Mouse (Mus musculus) hindbrain, embryonic 12.5 days (tissue): Measurements from ENCODE around the gene Pcnx4. TPM values are rescaled to one million over a fixed set of nuclear protein-coding genes. Genes with fewer than 3 reads are reported as not detected.

Source experiments
- ATAC-seq: fragments of 200-750 bp; cut with Nextera tagmentation; 2 replicates; pipeline ENCODE4 v1.8.0; 2017; ENCODE audit warnings: moderate TSS enrichment; ENCODE audit not compliant: low FRiP score
- H3K27ac ChIP-seq: fragments of 300-500 bp; sonication (generic); 2 replicates; pipeline ENCODE4 v1.5.1; 2016; ENCODE audit warnings: mild to moderate bottlenecking
- H3K27me3 ChIP-seq: fragments of 300-500 bp; sonication (generic); 2 replicates; pipeline ENCODE4 v1.6.1; 2016; ENCODE audit warnings: mild to moderate bottlenecking
- H3K36me3 ChIP-seq: fragments of 300-500 bp; sonication (generic); 2 replicates; pipeline ENCODE4 v1.6.1; 2016; ENCODE audit warnings: mild to moderate bottlenecking
- H3K4me1 ChIP-seq: fragments of 300-500 bp; sonication (generic); 2 replicates; pipeline ENCODE4 v1.6.1; 2016
- H3K4me2 ChIP-seq: fragments of 300-500 bp; sonication (generic); replicated peaks from 2 replicates; pipeline ENCODE4 v1.6.1; 2016; ENCODE audit warnings: mild to moderate bottlenecking
- H3K4me3 ChIP-seq: fragments of 300-500 bp; sonication (generic); 2 replicates; pipeline ENCODE4 v1.5.1; 2016; ENCODE audit warnings: mild to moderate bottlenecking
- H3K9ac ChIP-seq: fragments of 300-500 bp; sonication (generic); 2 replicates; pipeline ENCODE4 v1.6.1; 2016; ENCODE audit warnings: mild to moderate bottlenecking, moderate library complexity
- H3K9me3 ChIP-seq: fragments of 300-500 bp; sonication (generic); replicated peaks from 2 replicates; pipeline ENCODE4 v1.6.1; 2016; ENCODE audit warnings: mild to moderate bottlenecking
- WGBS: fragments of 180-500 bp; shearing (Covaris S2); methylation state at CpG from one replicate; pipeline ENCODE4 v1.1.7; 2016; 5-methylcytosine and 5-hydroxymethylcytosine counted together
- polyA plus RNA-seq: library from polyadenylated mRNA; unstranded; fragments of >200 nt; fragmentation: Nextera tagmentation; extraction: Ambion mirVana; gene quantifications from 2 replicates; pipeline ENCODE4 v1.2.1, GENCODE M21; 2016

Pcnx4 gene
- polyA plus RNA-seq, result 18.0 and 18.4 TPM in 2 replicates

DNA sequence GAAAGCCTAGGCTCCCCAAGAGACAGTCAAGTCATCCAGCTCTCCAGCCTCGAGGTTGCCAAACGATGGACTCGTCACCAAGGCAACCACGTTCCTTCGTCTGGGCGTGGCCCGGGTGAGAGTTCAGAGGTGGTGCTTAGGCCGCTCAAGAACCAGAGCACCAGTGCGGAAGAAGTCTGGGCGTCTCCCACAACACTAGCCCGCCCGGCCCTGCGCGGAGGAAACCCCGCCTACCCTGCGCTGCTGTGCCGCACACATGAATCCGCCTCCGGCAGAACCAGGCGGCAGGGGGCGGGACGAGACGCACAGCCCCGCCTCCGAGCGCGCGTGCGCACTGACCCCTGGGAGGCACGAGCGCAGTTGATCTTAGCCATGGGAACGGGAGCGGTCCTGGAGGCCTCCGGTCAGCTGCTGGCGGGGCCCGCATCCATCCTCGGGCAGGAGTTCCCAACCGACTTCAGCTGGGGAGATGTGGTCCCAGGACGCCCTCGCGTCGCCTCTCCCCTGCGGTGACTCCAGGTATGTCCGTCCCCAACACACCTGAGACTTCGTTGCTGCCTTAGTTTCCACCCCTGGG, at the start of gene Pcnx4:
TSS of gene Pcnx4 (plus strand) at position 363 of the 577 bp plus-strand sequence.
- Histone ChIP-seq H3K4me1 (peaks cover 6% of the 10 kb centered on the region), H3K4me2 (peak within 1 kb of the TSS; percentile 54), H3K27ac (peak within 1 kb of the TSS; percentile 24; the same call in 1 of the 2 replicates), H3K9me3 (no peaks in the 10 kb centered on the region), H3K27me3 (no peaks in the 10 kb centered on the region), H3K9ac (peak within 1 kb of the TSS; percentile 66), H3K4me3 (peak within 1 kb of the TSS; percentile 59), H3K36me3 (no peaks in the 10 kb centered on the region)
- ATAC-seq, result peak; percentile 100
- under 1% methylated on average over 44 of the region's 45 CpGs for WGBS

DNA sequence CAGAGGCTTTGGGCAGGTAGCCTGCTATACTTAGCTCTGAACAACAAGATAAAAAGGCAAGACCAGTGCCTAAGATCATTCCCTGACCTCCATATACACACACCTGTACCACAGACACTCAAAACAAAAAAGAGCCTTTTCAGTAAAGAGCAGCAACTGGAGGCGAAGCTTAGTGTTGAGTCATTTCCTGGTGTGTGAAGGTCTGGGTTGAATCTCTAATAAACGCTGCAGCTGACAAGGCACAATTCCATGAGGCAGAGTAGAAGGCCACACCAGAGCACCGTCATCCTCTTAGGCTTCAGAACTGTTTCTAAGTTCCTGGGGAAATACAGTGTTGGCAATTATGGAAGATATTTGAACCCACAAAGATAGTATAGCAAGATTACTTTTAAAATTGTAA, 48.7 kb upstream of the Pcnx4 start:
- no peaks in the 10 kb centered on the region for H3K4me1 ChIP-seq
- 84% methylated on average over 3 of the region's 3 CpGs for WGBS
- ATAC-seq, result no peak
- H3K4me2 ChIP-seq, result no peak overlapping the region
- H3K4me3 ChIP-seq, result no peak overlapping the region
- no peaks in the 10 kb centered on the region for H3K9me3 ChIP-seq
- H3K27ac ChIP-seq, result no peak overlapping the region
- H3K27me3 ChIP-seq, result no peaks in the 10 kb centered on the region
- H3K36me3 ChIP-seq, result no peaks in the 10 kb centered on the region
- no peak overlapping the region for H3K9ac ChIP-seq

DNA sequence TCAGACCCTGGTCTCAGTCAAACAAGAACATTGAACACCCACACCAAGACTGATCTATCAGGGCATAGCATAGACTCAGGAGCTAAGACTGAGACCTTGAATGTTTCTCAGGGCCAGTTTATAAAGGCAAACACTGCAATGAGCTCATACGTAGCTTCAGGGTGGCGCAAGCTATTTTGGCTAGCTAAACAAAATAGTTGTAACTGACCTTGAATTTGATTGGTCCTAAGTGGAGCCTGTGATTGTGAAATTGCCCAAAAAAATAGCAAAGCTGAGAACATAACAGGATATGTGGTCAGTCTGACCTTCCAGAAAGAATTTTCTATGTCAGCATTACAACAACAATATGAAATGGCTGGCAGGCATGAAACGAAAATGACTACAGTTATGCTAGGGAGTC, 46.2 kb upstream of the Pcnx4 start:
- Histone ChIP-seq H3K9ac (no peak overlapping the region), H3K27ac (no peak overlapping the region), H3K4me1 (no peaks in the 10 kb centered on the region), H3K4me3 (no peak overlapping the region), H3K4me2 (no peak overlapping the region), H3K27me3 (no peaks in the 10 kb centered on the region), H3K36me3 (no peaks in the 10 kb centered on the region), H3K9me3 (no peaks in the 10 kb centered on the region)
- ATAC-seq, result no peak
- WGBS, result 91% methylated on average over 3 of the region's 3 CpGs

DNA sequence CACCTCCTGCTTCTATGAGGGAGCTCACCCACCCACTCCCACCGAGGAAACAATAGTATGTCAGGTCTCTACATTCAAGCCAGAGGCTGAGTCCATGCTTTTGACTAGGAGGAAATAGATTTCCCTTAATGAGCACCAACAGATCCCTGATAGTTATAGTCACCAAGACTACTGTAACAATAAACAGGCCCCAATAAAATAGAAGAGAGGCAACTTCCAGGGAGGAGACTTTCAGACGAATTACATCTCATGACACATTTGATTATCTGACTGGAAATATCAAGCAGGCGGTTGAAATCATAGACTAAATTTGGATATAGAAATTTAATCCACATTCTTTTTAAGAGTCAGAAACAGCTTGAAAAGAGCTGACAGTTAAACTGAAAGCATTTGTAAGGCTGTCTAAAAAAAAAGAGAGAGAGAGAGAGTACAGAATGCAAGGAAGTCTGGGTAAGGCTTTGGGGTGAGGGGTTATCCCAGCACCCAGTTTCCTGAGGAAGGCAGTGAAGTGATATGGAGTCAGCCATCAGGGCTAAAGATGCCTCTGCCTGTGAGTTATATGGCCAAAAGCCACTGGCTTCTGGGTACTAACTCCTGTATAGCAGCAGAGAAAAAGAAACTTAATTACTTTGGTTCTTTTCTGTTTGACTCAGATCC, 45.0 kb upstream of the Pcnx4 start:
- no peaks in the 10 kb centered on the region for H3K9me3 ChIP-seq
- H3K36me3 ChIP-seq, result no peaks in the 10 kb centered on the region
- H3K9ac ChIP-seq, result no peak overlapping the region
- WGBS, result 66% methylated on average over 3 of the region's 3 CpGs
- no peaks in the 10 kb centered on the region for H3K4me1 ChIP-seq
- no peak for ATAC-seq
- H3K4me3 ChIP-seq, result no peak overlapping the region
- H3K4me2 ChIP-seq, result no peak overlapping the region
- H3K27ac ChIP-seq, result no peak overlapping the region
- no peaks in the 10 kb centered on the region for H3K27me3 ChIP-seq

DNA sequence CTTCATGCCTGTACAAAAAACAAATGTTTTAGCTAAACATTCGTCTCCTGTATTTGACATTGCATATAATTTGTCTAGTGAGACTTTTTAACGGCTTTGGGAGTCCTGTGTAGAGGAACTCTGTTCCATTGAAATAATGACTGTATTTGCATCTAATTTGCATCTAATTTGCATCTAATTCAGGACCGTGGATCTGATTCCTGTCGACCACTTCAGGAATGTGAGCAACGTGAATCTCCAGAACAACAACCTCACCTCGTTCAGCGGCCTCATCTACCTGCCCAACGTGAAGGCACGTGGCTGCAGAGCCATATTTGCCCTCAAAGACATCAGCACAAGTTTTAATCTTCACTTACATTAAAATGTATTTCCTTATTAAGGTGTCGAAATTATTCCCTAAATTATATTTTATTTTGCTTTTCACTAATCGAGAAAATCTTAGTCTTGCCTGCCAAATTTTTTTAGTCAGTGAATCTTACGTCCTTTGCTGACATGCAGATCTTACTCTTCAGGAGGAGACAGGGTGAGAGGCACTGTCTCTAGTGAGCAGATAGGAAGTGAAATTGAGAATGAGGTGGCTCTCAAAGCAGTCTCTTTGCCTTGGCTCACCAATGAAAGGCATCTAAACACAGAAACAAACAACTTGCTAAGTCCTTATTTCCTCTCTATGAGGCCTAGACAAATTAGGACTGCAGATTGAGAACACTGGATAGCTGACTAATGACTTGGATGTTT, 39.1 kb upstream of the Pcnx4 start:
- H3K9me3 ChIP-seq, result no peaks in the 10 kb centered on the region
- no peak overlapping the region for H3K27ac ChIP-seq
- H3K4me2 ChIP-seq, result no peak overlapping the region
- no peaks in the 10 kb centered on the region for H3K27me3 ChIP-seq
- H3K4me3 ChIP-seq, result no peak overlapping the region
- H3K36me3 ChIP-seq, result no peaks in the 10 kb centered on the region
- H3K4me1 ChIP-seq, result no peaks in the 10 kb centered on the region
- WGBS, result 57% methylated on average over 12 of the region's 12 CpGs
- no peak overlapping the region for H3K9ac ChIP-seq
- no peak for ATAC-seq

DNA sequence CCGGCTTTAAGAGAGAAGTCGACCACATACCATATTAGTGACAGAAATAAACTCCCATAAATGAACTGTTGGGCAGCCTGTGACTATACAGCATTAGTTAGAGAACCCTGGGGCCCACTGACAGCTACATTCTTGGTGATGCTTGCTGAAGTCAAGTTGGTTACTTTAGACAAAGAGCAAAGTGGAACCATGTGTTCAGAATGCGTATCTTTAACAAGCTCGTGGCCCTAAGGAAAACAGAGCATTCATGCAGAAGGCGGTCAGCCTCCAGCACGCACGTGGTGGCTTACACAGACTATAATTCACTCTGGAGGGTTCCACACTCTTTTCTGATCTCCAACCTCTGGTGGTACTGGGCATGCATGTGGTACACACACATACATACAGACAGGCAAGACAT, 26.6 kb upstream of the Pcnx4 start:
- Histone ChIP-seq H3K9me3 (no peaks in the 10 kb centered on the region), H3K27ac (no peak overlapping the region), H3K4me2 (no peak overlapping the region), H3K9ac (no peak overlapping the region), H3K4me1 (no peaks in the 10 kb centered on the region), H3K27me3 (no peaks in the 10 kb centered on the region; the same call in 1 of the 2 replicates), H3K36me3 (no peaks in the 10 kb centered on the region), H3K4me3 (no peak overlapping the region)
- ATAC-seq, result no peak
- WGBS, result 60% methylated on average over 7 of the region's 7 CpGs

DNA sequence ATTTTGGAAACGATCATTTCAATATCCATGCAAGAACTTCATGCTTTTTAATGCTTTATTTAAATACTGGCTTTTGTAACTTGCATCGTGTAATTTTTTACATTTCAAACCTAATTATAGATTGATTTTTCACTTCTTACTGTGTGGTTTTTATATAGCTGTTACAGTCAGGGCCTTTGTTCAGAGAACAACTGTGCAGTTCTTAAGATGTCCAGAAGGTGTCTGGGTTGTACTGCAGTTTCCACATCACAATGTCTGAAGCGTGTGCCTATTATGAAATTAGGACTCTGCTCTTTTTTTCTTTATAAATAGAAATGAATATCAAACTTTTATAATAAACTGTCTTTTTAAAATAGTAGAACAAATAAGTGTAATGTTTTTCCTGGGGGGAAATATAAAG, 20.7 kb upstream of the Pcnx4 start:
- ATAC-seq, result no peak
- Histone ChIP-seq H3K27ac (no peak overlapping the region), H3K36me3 (no peaks in the 10 kb centered on the region), H3K9ac (no peak overlapping the region), H3K4me3 (no peak overlapping the region), H3K9me3 (no peaks in the 10 kb centered on the region), H3K27me3 (no peaks in the 10 kb centered on the region; the same call in 1 of the 2 replicates), H3K4me1 (no peaks in the 10 kb centered on the region), H3K4me2 (no peak overlapping the region)
- WGBS, result 69% methylated on average over 3 of the region's 3 CpGs

DNA sequence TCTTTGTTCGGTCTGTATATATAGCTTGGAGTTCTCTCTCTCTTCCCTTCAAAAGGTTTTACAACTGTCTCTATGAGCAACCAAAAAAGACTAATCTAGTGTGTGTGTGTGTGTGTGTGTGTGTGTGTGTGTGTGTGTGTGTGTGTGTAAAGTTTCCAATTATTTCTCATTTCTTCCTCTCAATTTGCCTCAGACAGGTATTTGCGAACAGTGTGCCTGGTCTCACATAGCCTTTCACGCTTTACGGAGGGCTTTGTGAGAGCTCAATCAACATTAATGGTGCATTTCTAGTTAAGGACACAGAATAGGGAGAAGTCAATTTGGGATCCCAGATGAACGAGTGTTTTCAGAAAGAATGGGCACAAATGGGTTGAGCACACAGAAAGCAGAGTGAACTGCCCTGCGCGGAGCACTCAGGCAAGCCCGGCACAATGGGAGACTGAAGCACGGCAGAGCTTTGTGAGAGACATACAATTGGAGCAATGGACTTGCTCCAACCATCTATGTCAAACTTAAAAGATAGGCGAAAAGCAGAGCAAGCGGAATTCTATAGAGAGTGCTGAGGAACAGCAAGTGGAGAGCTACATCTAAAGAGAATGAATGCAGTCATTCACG, 18.0 kb upstream of the Pcnx4 start:
- Histone ChIP-seq H3K4me1 (no peaks in the 10 kb centered on the region), H3K36me3 (no peaks in the 10 kb centered on the region), H3K27me3 (no peaks in the 10 kb centered on the region; the same call in 1 of the 2 replicates), H3K27ac (no peak overlapping the region), H3K4me3 (no peak overlapping the region), H3K9ac (no peak overlapping the region), H3K4me2 (peak overlapping the region; percentile 27; the same call in 1 of the 2 replicates), H3K9me3 (no peaks in the 10 kb centered on the region)
- 39% methylated on average over 12 of the region's 12 CpGs for WGBS
- ATAC-seq, result no peak

DNA sequence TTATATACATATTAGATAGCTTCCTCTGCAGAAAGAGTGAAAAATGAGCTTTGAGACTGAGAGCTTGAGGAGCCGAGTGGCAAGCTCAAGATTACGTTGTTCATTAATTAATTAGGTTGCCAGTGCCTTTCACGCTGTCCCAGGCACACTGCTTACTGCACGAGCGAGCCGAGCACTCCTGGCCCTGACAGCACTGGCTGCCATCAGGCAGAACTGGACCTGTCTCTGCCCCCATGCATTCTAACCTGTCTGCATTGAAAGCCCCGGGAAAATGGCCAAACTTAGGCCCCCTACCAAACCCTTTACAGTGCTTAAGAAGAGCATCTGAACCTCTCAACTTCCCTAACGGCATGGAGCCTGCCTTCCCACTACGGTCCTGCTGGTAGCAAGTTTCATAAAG, 16.8 kb upstream of the Pcnx4 start:
- Histone ChIP-seq H3K27me3 (no peaks in the 10 kb centered on the region; the same call in 1 of the 2 replicates), H3K4me2 (no peak overlapping the region), H3K9me3 (no peaks in the 10 kb centered on the region), H3K4me1 (no peaks in the 10 kb centered on the region), H3K4me3 (no peak overlapping the region), H3K27ac (no peak overlapping the region), H3K9ac (no peak overlapping the region), H3K36me3 (no peaks in the 10 kb centered on the region)
- no peak for ATAC-seq
- WGBS, result 44% methylated on average over 9 of the region's 9 CpGs

DNA sequence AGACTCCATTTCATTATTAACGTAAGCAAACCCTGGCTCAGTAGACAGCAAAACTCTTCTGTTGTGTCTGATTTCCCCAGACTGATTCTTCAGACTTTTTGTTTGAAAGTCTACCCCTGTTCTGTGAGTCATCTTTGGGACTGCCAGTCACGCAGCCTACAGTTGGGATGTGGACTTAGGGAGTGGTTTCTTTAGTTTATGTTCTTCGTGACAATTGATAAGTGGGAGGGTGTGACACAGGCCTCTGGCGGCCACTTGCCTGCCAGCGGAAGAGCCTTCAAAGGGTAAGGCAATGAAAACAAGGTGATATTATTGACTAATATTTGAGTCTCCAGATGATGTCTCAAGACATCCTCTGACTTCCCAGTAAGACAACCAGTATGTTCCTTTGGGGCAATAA, 16.3 kb upstream of the Pcnx4 start:
- Histone ChIP-seq H3K4me3 (no peak overlapping the region), H3K27me3 (no peaks in the 10 kb centered on the region), H3K9ac (no peak overlapping the region), H3K9me3 (no peaks in the 10 kb centered on the region), H3K4me2 (no peak overlapping the region), H3K27ac (no peak overlapping the region), H3K4me1 (no peaks in the 10 kb centered on the region), H3K36me3 (no peaks in the 10 kb centered on the region)
- no peak for ATAC-seq
- WGBS, result 83% methylated on average over 5 of the region's 5 CpGs

DNA sequence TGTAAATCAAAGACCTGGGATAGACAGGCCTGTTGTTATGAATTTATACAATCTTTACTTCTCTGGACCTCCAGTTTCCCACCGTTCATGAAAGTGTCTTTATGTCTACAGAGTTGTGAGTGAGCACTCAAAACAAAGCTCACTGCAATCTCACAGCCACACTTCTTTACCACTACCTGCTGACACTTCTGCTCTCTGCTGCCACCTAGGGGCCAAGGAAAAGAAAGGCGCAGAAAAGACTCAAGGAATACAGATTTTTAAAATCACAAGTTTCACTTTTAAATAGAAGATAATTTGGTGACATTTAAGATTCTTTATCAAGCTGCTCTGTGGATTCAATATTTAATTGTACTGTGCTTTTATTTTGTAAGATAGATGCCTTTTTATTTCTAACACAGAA, 15.5 kb upstream of the Pcnx4 start:
- no peak overlapping the region for H3K27ac ChIP-seq
- no peaks in the 10 kb centered on the region for H3K9me3 ChIP-seq
- H3K4me1 ChIP-seq, result no peaks in the 10 kb centered on the region
- H3K4me2 ChIP-seq, result no peak overlapping the region
- WGBS, result 0% methylated on average over 2 of the region's 2 CpGs
- H3K36me3 ChIP-seq, result no peaks in the 10 kb centered on the region
- H3K4me3 ChIP-seq, result no peak overlapping the region
- no peak for ATAC-seq
- H3K9ac ChIP-seq, result no peak overlapping the region
- H3K27me3 ChIP-seq, result no peaks in the 10 kb centered on the region

DNA sequence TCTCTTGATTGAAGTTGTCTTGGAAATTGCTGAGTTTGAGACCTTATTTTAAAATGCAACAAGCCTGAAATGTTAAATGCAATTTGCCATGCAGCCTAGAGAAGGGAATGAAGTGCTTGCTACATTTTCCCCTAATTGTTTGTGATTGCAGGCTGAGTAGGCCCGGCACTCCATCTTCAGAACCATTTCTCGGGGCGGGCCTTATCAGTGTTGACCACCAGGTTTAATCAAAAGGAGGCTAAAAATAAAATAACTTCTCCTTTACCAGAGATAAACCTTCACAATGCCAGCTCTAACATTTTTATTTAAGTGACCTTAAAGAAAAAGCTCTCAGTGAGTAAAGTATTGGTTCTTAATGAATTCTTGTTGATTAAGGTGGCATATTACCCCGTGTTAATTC, 10.6 kb upstream of the Pcnx4 start:
- H3K27ac ChIP-seq, result no peak overlapping the region
- no peak overlapping the region for H3K4me3 ChIP-seq
- H3K9me3 ChIP-seq, result no peaks in the 10 kb centered on the region
- no peaks in the 10 kb centered on the region for H3K36me3 ChIP-seq
- no peak overlapping the region for H3K9ac ChIP-seq
- no peak for ATAC-seq
- WGBS, result 83% methylated on average over 4 of the region's 4 CpGs
- H3K4me2 ChIP-seq, result no peak overlapping the region
- no peaks in the 10 kb centered on the region for H3K4me1 ChIP-seq
- H3K27me3 ChIP-seq, result no peaks in the 10 kb centered on the region
